Mouse (Mus musculus) urinary bladder, postnatal 4 days (tissue): Measurements from ENCODE around the gene Akt2.

Experiments used
- DNase-seq, 2 experiments: peaks; one replicate each; pipeline ENCODE4 v3.0.0; 2021 to 2022; ENCODE audit warnings: low spot score in 2 of 2

Akt2 gene

GRCm38 (mm10) chr7:27587741-27588140 is 3.6 kb upstream of the Akt2 start:
- no peak for DNase-seq

GRCm38 (mm10) chr7:27590088-27590487 is 1.3 kb upstream of the Akt2 start:
- no peak for DNase-seq

GRCm38 (mm10) chr7:27590566-27591213 is 662 bp upstream of the Akt2 start:
- no peak for DNase-seq

GRCm38 (mm10) chr7:27592217-27592929 is 1.0 kb downstream of the Akt2 start:
- no peak for DNase-seq

GRCm38 (mm10) chr7:27592934-27593645 is 1.7 kb downstream of the Akt2 start:
- no peak for DNase-seq

GRCm38 (mm10) chr7:27596586-27597503 is 5.5 kb downstream of the Akt2 start:
- peak; percentile 75 for DNase-seq

- DNase-seq, result no peak
Observed at GRCm38 (mm10) chr7:27598053-27598452, 6.7 kb downstream of the Akt2 start.

- DNase-seq, result no peak
Observed at GRCm38 (mm10) chr7:27601628-27602027, 10.3 kb downstream of the Akt2 start.

- DNase-seq, result no peak
Observed at GRCm38 (mm10) chr7:27602161-27602560, 10.8 kb downstream of the Akt2 start.

- no peak for DNase-seq
Observed at GRCm38 (mm10) chr7:27602835-27603234, 11.5 kb downstream of the Akt2 start.

GRCm38 (mm10) chr7:27604661-27605348 is 13.5 kb downstream of the Akt2 start:
- DNase-seq, result no peak

GRCm38 (mm10) chr7:27605499-27606285 is 14.3 kb downstream of the Akt2 start:
- peak in 1 of 2 experiments; percentile 49 for DNase-seq

GRCm38 (mm10) chr7:27606481-27607254 is 15.3 kb downstream of the Akt2 start:
- DNase-seq, result no peak

- DNase-seq, result no peak
Observed at GRCm38 (mm10) chr7:27607580-27607979, 16.2 kb downstream of the Akt2 start.

GRCm38 (mm10) chr7:27608130-27608529 is 16.8 kb downstream of the Akt2 start:
- DNase-seq, result no peak

GRCm38 (mm10) chr7:27609285-27609684 is 17.9 kb downstream of the Akt2 start:
- DNase-seq, result no peak

GRCm38 (mm10) chr7:27609688-27610087 is 18.3 kb downstream of the Akt2 start:
- no peak for DNase-seq

GRCm38 (mm10) chr7:27610370-27610769 is 19.0 kb downstream of the Akt2 start:
- DNase-seq, result no peak

GRCm38 (mm10) chr7:27610871-27611270 is 19.5 kb downstream of the Akt2 start:
- no peak for DNase-seq

GRCm38 (mm10) chr7:27612940-27613339 is 21.6 kb downstream of the Akt2 start:
- no peak for DNase-seq
